In the genomic region with DNA sequence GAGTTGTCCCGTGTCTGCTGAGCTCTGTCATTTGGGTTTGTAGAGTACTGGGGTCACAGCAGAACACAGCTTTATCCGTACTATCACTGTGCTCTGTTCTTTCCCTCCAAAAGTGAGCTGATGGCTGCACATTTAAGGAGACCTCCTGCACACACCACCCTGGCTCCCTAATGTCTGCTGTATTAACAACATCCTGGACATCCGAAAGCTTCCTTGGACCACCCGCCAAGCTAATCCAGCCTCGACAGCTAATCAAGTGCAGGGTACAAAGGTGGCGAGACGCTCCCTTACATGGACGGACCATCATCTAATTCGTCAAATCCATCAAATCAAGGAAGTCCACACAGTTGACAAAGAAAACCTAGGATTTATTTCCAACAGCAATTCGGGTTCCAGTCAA, we compare ENCODE assay signal across 22 mouse cellular contexts.
"Had no signal": no experiment of that assay in that cellular context is flagged by ENCODE, and none has a peak within 500 bp of the region (broad histone marks: within the 10 kb centered on the region; RNA-seq: fewer than 3 reads in every experiment).

No protein-coding gene starts in this region.

- H3K9me3 ChIP-seq: liver, embryonic 12.5 days; liver, embryonic 15.5 days; midbrain, embryonic 12.5 days; neural tube, embryonic 13.5 days; stomach, embryonic 15.5 days had no signal

- H3K36me3 ChIP-seq: liver, embryonic 12.5 days; liver, embryonic 15.5 days; midbrain, embryonic 12.5 days; stomach, embryonic 15.5 days had no signal

- ATAC-seq: intestine, embryonic 16.5 days; liver, embryonic 12.5 days; lung, postnatal 0 days; midbrain, embryonic 16.5 days had no signal

- H3K4me3 ChIP-seq: limb, embryonic 13.5 days; liver, embryonic 12.5 days; liver, embryonic 15.5 days; midbrain, embryonic 12.5 days; myocyte; neural tube, embryonic 13.5 days; stomach, embryonic 15.5 days had no signal

- H3K27ac ChIP-seq: kidney, postnatal 0 days; limb, embryonic 13.5 days; liver, embryonic 12.5 days; liver, embryonic 15.5 days; midbrain, embryonic 12.5 days; neural tube, embryonic 13.5 days; stomach, embryonic 15.5 days had no signal

- H3K9ac ChIP-seq: limb, embryonic 13.5 days; liver, embryonic 12.5 days; liver, embryonic 15.5 days; midbrain, embryonic 12.5 days; neural tube, embryonic 13.5 days; stomach, embryonic 15.5 days had no signal

- DNase-seq: kidney, adult 18-20 months; kidney, adult 9 months; kidney, postnatal 36 days; left cerebral cortex, postnatal 4 days; liver; lung, adult 18-20 months; lung, postnatal 4 days; retina, postnatal 1 day; right cerebral cortex, postnatal 25 days; spleen, adult 18-20 months; thymus, postnatal 25 days had no signal

- H3K4me2 ChIP-seq: limb, embryonic 13.5 days; liver, embryonic 12.5 days; liver, embryonic 15.5 days; midbrain, embryonic 12.5 days; neural tube, embryonic 13.5 days; stomach, embryonic 15.5 days had no signal

- H3K4me1 ChIP-seq: liver, embryonic 12.5 days; liver, embryonic 15.5 days; midbrain, embryonic 12.5 days; neural tube, embryonic 13.5 days; stomach, embryonic 15.5 days had no signal

- H3K27me3 ChIP-seq: limb, embryonic 13.5 days; liver, embryonic 12.5 days; liver, embryonic 15.5 days; midbrain, embryonic 12.5 days; neural tube, embryonic 13.5 days; stomach, embryonic 15.5 days had no signal
